Mouse (Mus musculus) embryonic facial prominence, embryonic 12.5 days (tissue): ENCODE data around the gene Stat3. TPM values are rescaled to one million over a fixed set of nuclear protein-coding genes. Genes with fewer than 3 reads are reported as not detected.

Source experiments
- ATAC-seq: fragments of 200-750 bp; cut with Nextera tagmentation; 2 replicates; pipeline ENCODE4 v1.8.0; 2017; ENCODE audit not compliant: insufficient number of reproducible peaks, insufficient read depth, low FRiP score, low TSS enrichment
- H3K27ac ChIP-seq: fragments of 300-500 bp; sonication (generic); 2 replicates; pipeline ENCODE4 v1.5.1; 2016; ENCODE audit warnings: mild to moderate bottlenecking
- H3K27me3 ChIP-seq: fragments of 300-500 bp; sonication (generic); 2 replicates; pipeline ENCODE4 v1.6.1; 2016; ENCODE audit warnings: mild to moderate bottlenecking, moderate library complexity
- H3K36me3 ChIP-seq: fragments of 300-500 bp; sonication (generic); 2 replicates; pipeline ENCODE4 v1.6.1; 2016; ENCODE audit warnings: mild to moderate bottlenecking
- H3K4me1 ChIP-seq: fragments of 300-500 bp; sonication (generic); 2 replicates; pipeline ENCODE4 v1.6.1; 2016
- H3K4me2 ChIP-seq: fragments of 300-500 bp; sonication (generic); replicated peaks from 2 replicates; pipeline ENCODE4 v1.6.1; 2016; ENCODE audit warnings: mild to moderate bottlenecking, moderate library complexity
- H3K4me3 ChIP-seq: fragments of 300-500 bp; sonication (generic); 2 replicates; pipeline ENCODE4 v1.5.1; 2016; ENCODE audit warnings: mild to moderate bottlenecking
- H3K9ac ChIP-seq: fragments of 300-500 bp; sonication (generic); 2 replicates; pipeline ENCODE4 v1.6.1; 2016; ENCODE audit warnings: mild to moderate bottlenecking, moderate library complexity
- H3K9me3 ChIP-seq: fragments of 300-500 bp; sonication (generic); 2 replicates; pipeline ENCODE4 v1.6.1; 2016; ENCODE audit warnings: mild to moderate bottlenecking, moderate library complexity
- WGBS: fragments of 180-500 bp; shearing (Covaris S2); methylation state at CpG from one replicate; pipeline ENCODE4 v1.1.7; 2016; 5-methylcytosine and 5-hydroxymethylcytosine counted together
- polyA plus RNA-seq: library from polyadenylated mRNA; unstranded; fragments of >200 nt; fragmentation: Nextera tagmentation; extraction: Ambion mirVana; gene quantifications from 2 replicates; pipeline ENCODE4 v1.2.1, GENCODE M21; 2016

The Stat3 gene
- polyA plus RNA-seq, 1 experiment from 2014 or later, result 38.4 TPM

GRCm38 (mm10) chr11:100847572-100847971 is 91.8 kb downstream of the Stat3 start:
- Histone ChIP-seq H3K27me3 (peaks cover 8% of the 10 kb centered on the region; the same call in 1 of the 2 replicates), H3K9ac (no peak overlapping the region)
- WGBS, result 92% methylated on average over 4 of the region's 4 CpGs

GRCm38 (mm10) chr11:100845793-100846192 is 93.5 kb downstream of the Stat3 start:
- Histone ChIP-seq H3K4me1 (peaks cover 17% of the 10 kb centered on the region), H3K36me3 (no peaks in the 10 kb centered on the region), H3K9me3 (no peaks in the 10 kb centered on the region), H3K4me3 (no peak overlapping the region), H3K27me3 (no peaks in the 10 kb centered on the region), H3K4me2 (no peak overlapping the region), H3K9ac (no peak overlapping the region), H3K27ac (no peak overlapping the region)
- 82% methylated on average over 6 of the region's 6 CpGs for WGBS
- ATAC-seq, result no peak

More at GRCm38 (mm10) chr11:100847572-100847971, 91.8 kb downstream of the Stat3 start:
- Histone ChIP-seq H3K9me3 (no peaks in the 10 kb centered on the region), H3K4me2 (no peak overlapping the region), H3K36me3 (no peaks in the 10 kb centered on the region), H3K4me1 (peaks cover 21% of the 10 kb centered on the region), H3K4me3 (no peak overlapping the region), H3K27ac (no peak overlapping the region)
- no peak for ATAC-seq

- H3K4me2 ChIP-seq, result no peak overlapping the region
- H3K27ac ChIP-seq, result no peak overlapping the region
- WGBS, result 85% methylated on average over 4 of the region's 4 CpGs
- H3K9me3 ChIP-seq, result no peaks in the 10 kb centered on the region
- H3K9ac ChIP-seq, result no peak overlapping the region
- no peaks in the 10 kb centered on the region for H3K36me3 ChIP-seq
- ATAC-seq, result no peak
- H3K27me3 ChIP-seq, result no peaks in the 10 kb centered on the region
- peaks cover 12% of the 10 kb centered on the region for H3K4me1 ChIP-seq
- H3K4me3 ChIP-seq, result no peak overlapping the region
Measured at GRCm38 (mm10) chr11:100844121-100844520, 95.2 kb downstream of the Stat3 start.

GRCm38 (mm10) chr11:100843070-100843669 is 96.2 kb downstream of the Stat3 start:
- Histone ChIP-seq H3K9ac (no peak overlapping the region), H3K9me3 (no peaks in the 10 kb centered on the region), H3K4me2 (no peak overlapping the region), H3K36me3 (no peaks in the 10 kb centered on the region), H3K4me3 (no peak overlapping the region), H3K27ac (no peak overlapping the region), H3K4me1 (0 out of 2 replicates have a peak, but pooled peaks cover 4% of the 10 kb centered on the region), H3K27me3 (no peaks in the 10 kb centered on the region)
- no peak for ATAC-seq
- WGBS, result 93% methylated on average over 8 of the region's 8 CpGs

GRCm38 (mm10) chr11:100842025-100842424 is 97.3 kb downstream of the Stat3 start:
- ATAC-seq, result no peak
- Histone ChIP-seq H3K36me3 (no peaks in the 10 kb centered on the region), H3K27ac (no peak overlapping the region), H3K4me1 (0 out of 2 replicates have a peak, but pooled peaks cover 4% of the 10 kb centered on the region), H3K9ac (no peak overlapping the region), H3K9me3 (no peaks in the 10 kb centered on the region), H3K4me3 (no peak overlapping the region), H3K27me3 (no peaks in the 10 kb centered on the region), H3K4me2 (no peak overlapping the region)
- WGBS, result 85% methylated on average over 7 of the region's 7 CpGs

GRCm38 (mm10) chr11:100840866-100841265 is 98.5 kb downstream of the Stat3 start:
- no peak for ATAC-seq
- Histone ChIP-seq H3K4me2 (no peak overlapping the region), H3K27ac (no peak overlapping the region), H3K36me3 (no peaks in the 10 kb centered on the region), H3K4me3 (no peak overlapping the region), H3K9ac (no peak overlapping the region), H3K27me3 (no peaks in the 10 kb centered on the region), H3K4me1 (0 out of 2 replicates have a peak, but pooled peaks cover 4% of the 10 kb centered on the region), H3K9me3 (no peaks in the 10 kb centered on the region)
- 65% methylated on average over 12 of the region's 12 CpGs for WGBS

GRCm38 (mm10) chr11:100839523-100839922 is 99.8 kb downstream of the Stat3 start:
- 60% methylated on average over 8 of the region's 8 CpGs for WGBS
- Histone ChIP-seq H3K27ac (no peak overlapping the region), H3K36me3 (no peaks in the 10 kb centered on the region), H3K4me3 (no peak overlapping the region), H3K9me3 (no peaks in the 10 kb centered on the region), H3K4me1 (0 out of 2 replicates have a peak, but pooled peaks cover 4% of the 10 kb centered on the region), H3K4me2 (no peak overlapping the region), H3K9ac (no peak overlapping the region), H3K27me3 (no peaks in the 10 kb centered on the region)
- no peak for ATAC-seq

- no peaks in the 10 kb centered on the region for H3K9me3 ChIP-seq
- H3K4me1 ChIP-seq, result 0 out of 2 replicates have a peak, but pooled peaks cover 4% of the 10 kb centered on the region
- ATAC-seq, result no peak
- no peaks in the 10 kb centered on the region for H3K27me3 ChIP-seq
- no peak overlapping the region for H3K4me3 ChIP-seq
- WGBS, result 92% methylated on average over 9 of the region's 9 CpGs
- no peak overlapping the region for H3K27ac ChIP-seq
- H3K9ac ChIP-seq, result no peak overlapping the region
- H3K36me3 ChIP-seq, result no peaks in the 10 kb centered on the region
- no peak overlapping the region for H3K4me2 ChIP-seq
Measured at GRCm38 (mm10) chr11:100838894-100839293, 100.4 kb downstream of the Stat3 start.

- Histone ChIP-seq H3K4me3 (no peak overlapping the region), H3K27me3 (no peaks in the 10 kb centered on the region), H3K9me3 (no peaks in the 10 kb centered on the region), H3K27ac (no peak overlapping the region), H3K36me3 (no peaks in the 10 kb centered on the region), H3K9ac (no peak overlapping the region), H3K4me2 (no peak overlapping the region), H3K4me1 (0 out of 2 replicates have a peak, but pooled peaks cover 4% of the 10 kb centered on the region)
- WGBS, result 78% methylated on average over 9 of the region's 9 CpGs
- ATAC-seq, result no peak
Measured at GRCm38 (mm10) chr11:100836923-100837702, 102.2 kb downstream of the Stat3 start.

Other genes starting within 250 kb of the Stat3 start
- gene Zfp385c, start 247.1 kb downstream of the Stat3 start, polyA plus RNA-seq, result 1.5 and 2.6 TPM in 2 replicates
- gene Dhx58, start 235.3 kb downstream of the Stat3 start, polyA plus RNA-seq, result 2.6 and 3.3 TPM in 2 replicates
- gene Kat2a, start 227.1 kb downstream of the Stat3 start, polyA plus RNA-seq, result 71.2 and 72.4 TPM in 2 replicates
- gene Hspb9, start 225.7 kb downstream of the Stat3 start, polyA plus RNA-seq, result 0.33 TPM in 1 of 2 replicates, not detected in the other
- 18.9 and 26.1 TPM in 2 replicates for gene Rab5c, start 201.3 kb downstream of the Stat3 start, polyA plus RNA-seq
- gene Kcnh4, start 179.6 kb downstream of the Stat3 start, polyA plus RNA-seq, result 0.46 and 0.55 TPM in 2 replicates
- gene Hcrt, start 176.6 kb downstream of the Stat3 start, polyA plus RNA-seq, result not detected in 2 replicates
- gene Ghdc, start 168.6 kb downstream of the Stat3 start, polyA plus RNA-seq, result 5.9 and 6.3 TPM in 2 replicates
- 22.7 TPM in 2 replicates for gene Stat5b, start 88.8 kb downstream of the Stat3 start, polyA plus RNA-seq
- gene Stat5a, start 80.2 kb downstream of the Stat3 start, polyA plus RNA-seq, result 4.4 and 5.5 TPM in 2 replicates
- gene Cavin1, start 31.3 kb upstream of the Stat3 start, polyA plus RNA-seq, result 68.4 and 69.6 TPM in 2 replicates
- gene Atp6v0a1, start 69.9 kb upstream of the Stat3 start, polyA plus RNA-seq, result 32.8 and 33.7 TPM in 2 replicates
- 9.4 and 9.5 TPM in 2 replicates for gene Naglu, start 130.5 kb upstream of the Stat3 start, polyA plus RNA-seq
- 0.15 TPM in 1 of 2 replicates, not detected in the other for gene Hsd17b1, start 138.9 kb upstream of the Stat3 start, polyA plus RNA-seq
- 43.4 and 45.6 TPM in 2 replicates for gene Coasy, start 143.0 kb upstream of the Stat3 start, polyA plus RNA-seq
- 37.8 and 42.8 TPM in 2 replicates for gene Mlx, start 147.7 kb upstream of the Stat3 start, polyA plus RNA-seq
- 45.7 and 46.0 TPM in 2 replicates for gene Psmc3ip, start 155.9 kb upstream of the Stat3 start, polyA plus RNA-seq
- gene Retreg3, start 180.4 kb upstream of the Stat3 start, polyA plus RNA-seq, result 17.0 and 18.6 TPM in 2 replicates
- gene Tubg1, start 180.4 kb upstream of the Stat3 start, polyA plus RNA-seq, result 81.7 and 83.6 TPM in 2 replicates
- gene Tubg2, start 216.4 kb upstream of the Stat3 start, polyA plus RNA-seq, result 9.4 and 10.8 TPM in 2 replicates
- 0.50 and 0.60 TPM in 2 replicates for gene Cntnap1, start 231.0 kb upstream of the Stat3 start, polyA plus RNA-seq
- gene Plekhh3, start 231.8 kb upstream of the Stat3 start, polyA plus RNA-seq, result 10.3 and 11.9 TPM in 2 replicates
- 0.13 and 0.24 TPM in 2 replicates for gene Ccr10, start 235.9 kb upstream of the Stat3 start, polyA plus RNA-seq